In genomic region chr6:59208685-59209298, GRCm38 (mm10) we compare ENCODE assay signal across 8 mouse cellular contexts. TPM values are rescaled to one million over a fixed set of nuclear protein-coding genes. Genes with fewer than 3 reads are reported as not detected.
A peak's percentile ranks its signal among the peaks of the same experiment; 100 is the strongest.
DNase-seq lines count a peak whose midpoint lies in the region; ATAC-seq and TF ChIP-seq lines count a peak whose summit lies in the region.

Tigd2 (plus strand) TSS chr6:59208870.

- H3K27ac ChIP-seq in bone marrow, adult 2 months (ENCODE audit: control insufficient read depth, insufficient read depth, low read depth, low read length, poor library complexity), result peak within 1 kb of the TSS; percentile 96
- peak within 1 kb of the TSS; percentile 68 for H3K27ac ChIP-seq in embryonic facial prominence, embryonic 15.5 days (replicated peaks)
- H3K27ac ChIP-seq in heart, embryonic 10.5 days, result peak within 1 kb of the TSS; percentile 92
- peak within 1 kb of the TSS; percentile 89 for H3K27ac ChIP-seq in kidney, embryonic 15.5 days

- no peaks in the 10 kb centered on the region for H3K9me3 ChIP-seq in embryonic facial prominence, embryonic 15.5 days (replicated peaks)
- no peaks in the 10 kb centered on the region for H3K9me3 ChIP-seq in heart, embryonic 10.5 days
- H3K9me3 ChIP-seq in kidney, embryonic 15.5 days (replicated peaks), result no peaks in the 10 kb centered on the region

- peak; percentile 79 for TF ChIP-seq CTCF in bone marrow, adult 2 months (IDR thresholded peaks at IDR 0.05; ENCODE audit: control insufficient read depth, insufficient read depth, low read length)

- TF ChIP-seq POLR2A in bone marrow, adult 2 months (IDR thresholded peaks at IDR 0.05; ENCODE audit: borderline replicate concordance, control insufficient read depth, low read depth, low read length), result peak; percentile 78; the same call in 1 of the 2 replicates

- peaks cover 4% of the 10 kb centered on the region; the same call in 1 of the 2 replicates for H3K36me3 ChIP-seq in embryonic facial prominence, embryonic 15.5 days
- H3K36me3 ChIP-seq in heart, embryonic 10.5 days, result no peaks in the 10 kb centered on the region
- peaks cover 11% of the 10 kb centered on the region; the same call in 1 of the 2 replicates for H3K36me3 ChIP-seq in kidney, embryonic 15.5 days

- H3K27me3 ChIP-seq in embryonic facial prominence, embryonic 15.5 days, result no peaks in the 10 kb centered on the region
- H3K27me3 ChIP-seq in heart, embryonic 10.5 days (ENCODE audit: insufficient read depth, poor library complexity, severe bottlenecking), result no peaks in the 10 kb centered on the region
- H3K27me3 ChIP-seq in kidney, embryonic 15.5 days, result no peaks in the 10 kb centered on the region

- WGBS in bone marrow, adult 2 months, result 1% methylated on average over 62 of the region's 62 CpGs
- under 1% methylated on average over 61 of the region's 62 CpGs for WGBS in embryonic facial prominence, embryonic 15.5 days
- under 1% methylated on average over 62 of the region's 62 CpGs for WGBS in heart, embryonic 10.5 days
- WGBS in kidney, embryonic 15.5 days, result under 1% methylated on average over 62 of the region's 62 CpGs

- peak within 1 kb of the TSS; percentile 56 for H3K4me2 ChIP-seq in embryonic facial prominence, embryonic 15.5 days (replicated peaks)
- H3K4me2 ChIP-seq in kidney, embryonic 15.5 days, result peak within 1 kb of the TSS; percentile 67

- peak; percentile 97 for ATAC-seq in embryonic facial prominence, embryonic 15.5 days (ENCODE audit: insufficient number of reproducible peaks, low FRiP score, low TSS enrichment, low read depth)
- peak; percentile 97 for ATAC-seq in kidney, embryonic 15.5 days (replicated peaks; ENCODE audit: low FRiP score)
- ATAC-seq in monocyte, adult 5-6 weeks (replicated peaks; ENCODE audit: insufficient number of reproducible peaks, low FRiP score, low TSS enrichment, poor library complexity, severe bottlenecking), result peak; percentile 94

- no peaks in the 10 kb centered on the region; the same call in 1 of the 2 replicates for H3K4me1 ChIP-seq in bone marrow, adult 2 months (ENCODE audit: control insufficient read depth, insufficient read depth, low read length)
- peaks cover 3% of the 10 kb centered on the region; the same call in 1 of the 2 replicates for H3K4me1 ChIP-seq in embryonic facial prominence, embryonic 15.5 days
- H3K4me1 ChIP-seq in heart, embryonic 10.5 days, result 0 out of 2 replicates have a peak, but pooled peaks cover 3% of the 10 kb centered on the region
- H3K4me1 ChIP-seq in kidney, embryonic 15.5 days, result peaks cover 8% of the 10 kb centered on the region; the same call in 1 of the 2 replicates

- peak within 1 kb of the TSS; percentile 69 for H3K9ac ChIP-seq in embryonic facial prominence, embryonic 15.5 days
- H3K9ac ChIP-seq in kidney, embryonic 15.5 days, result peak within 1 kb of the TSS; percentile 75

- DNase-seq in 416B (ENCODE audit: low read depth) (peak; percentile 88), liver (peak; percentile 91)
- peak; percentile 95 for DNase-seq in heart, embryonic 10.5 days (ENCODE audit: low spot score)
- DNase-seq in spleen, postnatal 4 days (ENCODE audit: low spot score in 2 of 2), result peak; percentile 89 to 97

- H3K4me3 ChIP-seq in bone marrow, adult 2 months (replicated peaks; ENCODE audit: control insufficient read depth, low read depth, low read length), result peak within 1 kb of the TSS; percentile 90
- peak within 1 kb of the TSS; percentile 71 for H3K4me3 ChIP-seq in embryonic facial prominence, embryonic 15.5 days (replicated peaks)
- H3K4me3 ChIP-seq in heart, embryonic 10.5 days, result peak within 1 kb of the TSS; percentile 81
- H3K4me3 ChIP-seq in kidney, embryonic 15.5 days (replicated peaks), result peak within 1 kb of the TSS; percentile 86

RNA-seq across cellular contexts. Expression of gene Tigd2, which starts in this region (rescaled TPM):
- 3.5 and 5.0 TPM in 2 replicates for polyA plus RNA-seq in bone marrow, adult 2 months (2011; ENCODE audit: insufficient read depth, insufficient read length, low replicate concordance, missing spikeins)
- 13.1 and 13.3 TPM in 2 replicates for polyA plus RNA-seq in embryonic facial prominence, embryonic 15.5 days (2015; fragmentation: Nextera tagmentation; extraction: Ambion mirVana)
- 11.7 and 14.2 TPM in 2 replicates for polyA plus RNA-seq in heart, embryonic 10.5 days (2016; fragmentation: Nextera tagmentation; extraction: Ambion mirVana)
- polyA plus RNA-seq in kidney, embryonic 15.5 days (2015; fragmentation: Nextera tagmentation; extraction: Ambion mirVana), result 10.3 and 10.4 TPM in 2 replicates
- total RNA-seq in monocyte, adult 5-6 weeks (2017), result 28.5 to 45.1 TPM (median 43.5 TPM) in 3 replicates

Comparison
In these comparisons a context has a peak if more than half of its experiments do, and no peak if none do; other contexts are left out.
1. Peak in every context shown above with its lines: DNase-seq, ATAC-seq, H3K4me3 ChIP-seq and H3K27ac ChIP-seq.